Mouse (Mus musculus) liver, embryonic 12.5 days (tissue): Measurements from ENCODE around the gene Ctsl. TPM values are rescaled to one million over a fixed set of nuclear protein-coding genes. Genes with fewer than 3 reads are reported as not detected.

Source experiments
- ATAC-seq: fragments of 200-750 bp; cut with Nextera tagmentation; 2 replicates; pipeline ENCODE4 v1.8.0; 2017; ENCODE audit warnings: moderate number of reproducible peaks, mild to moderate bottlenecking, moderate library complexity
- H3K27ac ChIP-seq: fragments of 300-500 bp; sonication (generic); 2 replicates; pipeline ENCODE4 v1.5.1; 2016; ENCODE audit warnings: mild to moderate bottlenecking
- H3K27me3 ChIP-seq: fragments of 300-500 bp; sonication (generic); replicated peaks from 2 replicates; pipeline ENCODE4 v1.6.1; 2016; ENCODE audit warnings: mild to moderate bottlenecking, moderate library complexity
- H3K36me3 ChIP-seq: fragments of 300-500 bp; sonication (generic); 2 replicates; pipeline ENCODE4 v1.6.1; 2016; ENCODE audit warnings: mild to moderate bottlenecking, moderate library complexity
- H3K4me1 ChIP-seq: fragments of 300-500 bp; sonication (generic); 2 replicates; pipeline ENCODE4 v1.6.1; 2016
- H3K4me2 ChIP-seq: fragments of 300-500 bp; sonication (generic); 2 replicates; pipeline ENCODE4 v1.6.1; 2016; ENCODE audit warnings: mild to moderate bottlenecking, moderate library complexity
- H3K4me3 ChIP-seq: fragments of 300-500 bp; sonication (generic); 2 replicates; pipeline ENCODE4 v1.5.1; 2016; ENCODE audit warnings: mild to moderate bottlenecking, moderate library complexity
- H3K9ac ChIP-seq: fragments of 300-500 bp; sonication (generic); 2 replicates; pipeline ENCODE4 v1.6.1; 2016; ENCODE audit warnings: mild to moderate bottlenecking, moderate library complexity
- H3K9me3 ChIP-seq: fragments of 300-500 bp; sonication (generic); replicated peaks from 2 replicates; pipeline ENCODE4 v1.6.1; 2016; ENCODE audit warnings: mild to moderate bottlenecking, moderate library complexity
- WGBS: fragments of 180-500 bp; shearing (Covaris S2); methylation state at CpG from one replicate; pipeline ENCODE4 v1.1.7; 2016; ENCODE audit not compliant: insufficient replicate concordance; 5-methylcytosine and 5-hydroxymethylcytosine counted together
- polyA plus RNA-seq: library from polyadenylated mRNA; unstranded; fragments of >200 nt; fragmentation: Nextera tagmentation; extraction: Ambion mirVana; gene quantifications from 2 replicates; pipeline ENCODE4 v1.2.1, GENCODE M21; 2016

Ctsl gene
- 108 and 117 TPM in 2 replicates for polyA plus RNA-seq

DNA sequence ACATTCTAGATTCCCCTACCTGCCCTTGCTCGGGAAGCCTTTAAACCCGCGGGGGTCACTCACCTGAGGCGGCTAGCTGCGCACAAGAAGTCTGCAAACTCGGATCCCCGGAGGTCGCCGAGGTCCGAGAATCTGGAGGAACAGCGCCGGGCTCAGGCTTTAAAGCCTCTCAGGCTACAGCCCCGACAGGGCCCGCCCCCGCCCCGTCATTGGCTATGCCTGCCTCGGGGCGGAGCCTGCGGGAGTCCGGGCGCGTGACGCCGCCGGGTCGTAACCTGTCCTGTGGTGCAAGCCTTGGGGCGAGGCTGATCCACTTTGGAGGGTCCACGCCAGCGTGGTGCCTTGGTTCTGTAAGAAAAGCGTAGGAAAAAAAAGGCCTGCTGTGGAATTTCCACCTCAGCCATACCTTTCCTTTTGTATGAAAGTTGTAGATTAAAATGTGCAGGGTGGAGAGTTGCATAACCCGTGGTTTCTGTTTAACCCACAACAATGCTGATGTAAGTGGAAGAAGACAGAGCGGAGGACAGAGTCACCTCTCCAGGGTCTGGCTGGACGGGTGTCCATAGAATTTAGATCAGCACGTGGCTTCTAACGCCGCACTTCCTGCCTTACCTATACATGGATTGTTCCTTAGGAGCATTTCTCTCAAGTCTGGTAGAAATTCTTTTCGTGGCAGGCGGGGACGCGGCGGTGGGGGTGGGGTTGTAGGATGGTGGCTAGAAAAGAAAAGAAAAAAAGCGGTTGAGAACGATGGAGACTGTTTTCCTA, at the start of gene Ctsl:
Ctsl (minus strand) TSS at position 718 of the 768 bp plus-strand sequence.
- under 1% methylated on average over 43 of the region's 43 CpGs for WGBS
- Histone ChIP-seq H3K4me3 (peak within 1 kb of the TSS; percentile 68), H3K36me3 (peaks cover 25% of the 10 kb centered on the region), H3K4me2 (peak within 1 kb of the TSS; percentile 94), H3K27ac (peak within 1 kb of the TSS; percentile 34), H3K9me3 (no peaks in the 10 kb centered on the region), H3K4me1 (peaks cover 34% of the 10 kb centered on the region), H3K9ac (peak within 1 kb of the TSS; percentile 72), H3K27me3 (no peaks in the 10 kb centered on the region; the same call in 1 of the 2 replicates)
- peak; percentile 100 for ATAC-seq

GRCm38 (mm10) chr13:64416955-64417601, 46.4 kb upstream of the Ctsl start:
- Histone ChIP-seq H3K27me3 (no peaks in the 10 kb centered on the region), H3K36me3 (no peaks in the 10 kb centered on the region), H3K9me3 (no peaks in the 10 kb centered on the region), H3K4me1 (peaks cover 29% of the 10 kb centered on the region), H3K9ac (no peak overlapping the region), H3K4me3 (no peak overlapping the region), H3K4me2 (no peak overlapping the region), H3K27ac (no peak overlapping the region)
- WGBS: 68% methylated on average over 5 of the region's 5 CpGs
- ATAC-seq: no peak

- Histone ChIP-seq H3K9ac (no peak overlapping the region), H3K4me3 (no peak overlapping the region), H3K27ac (no peak overlapping the region), H3K27me3 (no peaks in the 10 kb centered on the region), H3K4me2 (no peak overlapping the region), H3K36me3 (no peaks in the 10 kb centered on the region), H3K9me3 (no peaks in the 10 kb centered on the region), H3K4me1 (peaks cover 37% of the 10 kb centered on the region)
- WGBS: 73% methylated on average over 2 of the region's 2 CpGs
- no peak for ATAC-seq
Observed at GRCm38 (mm10) chr13:64415659-64416058, 45.0 kb upstream of the Ctsl start.

DNA sequence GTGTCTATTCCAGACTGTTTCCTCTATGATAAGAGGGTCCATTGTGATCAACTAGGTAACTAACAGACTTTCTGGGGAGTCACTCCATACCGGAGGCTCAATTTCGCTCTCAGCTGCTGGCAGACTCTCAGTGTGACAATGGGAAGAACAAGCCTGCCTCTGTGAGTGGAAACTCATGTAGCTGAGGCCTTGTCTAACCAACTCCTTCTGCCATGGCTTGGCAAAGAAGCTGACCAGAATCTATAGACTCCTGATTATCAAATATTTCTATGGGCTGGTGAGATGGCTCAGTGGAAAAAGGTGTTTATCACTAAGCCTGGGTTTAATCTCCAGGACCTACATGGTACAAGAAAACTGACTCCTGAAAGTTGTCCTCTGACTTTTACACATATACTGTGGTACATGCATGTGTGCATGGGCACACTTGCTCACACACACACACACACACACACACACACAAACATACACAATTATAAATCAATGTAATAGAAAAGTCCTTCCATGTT, 42.1 kb upstream of the Ctsl start:
- H3K4me1 ChIP-seq: peaks cover 61% of the 10 kb centered on the region
- peak overlapping the region; percentile 94 for H3K27ac ChIP-seq
- H3K27me3 ChIP-seq: no peaks in the 10 kb centered on the region
- no peaks in the 10 kb centered on the region for H3K9me3 ChIP-seq
- no peaks in the 10 kb centered on the region for H3K36me3 ChIP-seq
- H3K9ac ChIP-seq: no peak overlapping the region
- no peak overlapping the region for H3K4me3 ChIP-seq
- 25% methylated on average over 2 of the region's 2 CpGs for WGBS
- ATAC-seq: peak; percentile 50
- H3K4me2 ChIP-seq: peak overlapping the region; percentile 10; the same call in 1 of the 2 replicates

- ATAC-seq: peak; percentile 85
- peak overlapping the region; percentile 29 for H3K4me3 ChIP-seq
Observed at GRCm38 (mm10) chr13:64411282-64411681, 40.6 kb upstream of the Ctsl start.

DNA sequence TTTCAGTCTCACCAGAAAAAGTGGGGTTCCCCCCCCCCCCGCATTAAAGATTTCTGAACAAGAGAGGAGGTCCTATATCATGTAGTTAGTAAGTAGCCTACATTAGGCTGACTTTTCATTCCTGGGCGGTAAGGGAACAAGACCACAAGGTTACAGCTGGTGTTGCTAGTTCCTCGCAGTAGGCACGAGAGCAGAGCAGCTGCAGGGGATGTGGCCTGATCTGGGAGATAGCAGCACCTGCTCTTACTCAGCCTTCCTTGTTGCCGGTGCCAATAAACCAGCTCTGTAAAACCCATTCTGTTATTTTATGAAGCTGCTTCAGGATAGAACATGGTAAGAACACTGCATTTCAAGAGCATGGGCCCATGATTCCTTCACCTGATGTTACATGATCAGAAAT, 39.9 kb upstream of the Ctsl start:
- Histone ChIP-seq H3K27me3 (no peaks in the 10 kb centered on the region), H3K4me2 (peak overlapping the region; percentile 62), H3K9ac (peak overlapping the region; percentile 41; the same call in 1 of the 2 replicates), H3K9me3 (no peaks in the 10 kb centered on the region), H3K4me1 (peaks cover 60% of the 10 kb centered on the region), H3K36me3 (no peaks in the 10 kb centered on the region), H3K27ac (peak overlapping the region; percentile 94), H3K4me3 (no peak overlapping the region)
- peak; percentile 81 for ATAC-seq
- WGBS: 14% methylated on average over 5 of the region's 5 CpGs

More at GRCm38 (mm10) chr13:64411282-64411681, 40.6 kb upstream of the Ctsl start:
- H3K36me3 ChIP-seq: no peaks in the 10 kb centered on the region
- 23% methylated on average over 2 of the region's 2 CpGs for WGBS
- H3K4me2 ChIP-seq: peak overlapping the region; percentile 62
- H3K9me3 ChIP-seq: no peaks in the 10 kb centered on the region
- peak overlapping the region; percentile 94 for H3K27ac ChIP-seq
- peak overlapping the region; percentile 41 for H3K9ac ChIP-seq
- H3K4me1 ChIP-seq: peaks cover 60% of the 10 kb centered on the region
- no peaks in the 10 kb centered on the region for H3K27me3 ChIP-seq

DNA sequence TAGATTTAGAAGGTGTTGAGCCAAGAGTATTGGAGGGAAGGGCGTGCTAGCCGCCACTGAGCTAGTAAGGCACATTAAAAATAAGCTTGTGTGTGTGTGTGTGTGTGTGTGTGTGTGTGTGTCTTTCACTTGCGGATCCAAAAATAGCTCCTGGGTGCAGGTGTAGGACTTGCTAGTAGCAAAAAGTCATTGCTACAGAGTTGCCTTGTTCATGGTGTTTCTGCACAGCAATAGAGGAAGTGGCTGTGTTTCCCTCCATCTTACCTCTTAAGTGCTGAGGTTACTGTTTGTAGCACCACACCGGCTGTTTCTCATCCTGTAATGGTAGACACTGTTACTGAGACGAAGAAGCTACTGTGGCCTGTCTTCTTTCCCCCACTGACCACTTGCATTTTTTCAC, 37.3 kb upstream of the Ctsl start:
- Histone ChIP-seq H3K27me3 (no peaks in the 10 kb centered on the region), H3K27ac (no peak overlapping the region), H3K4me1 (peaks cover 71% of the 10 kb centered on the region), H3K4me2 (no peak overlapping the region), H3K9ac (no peak overlapping the region), H3K36me3 (no peaks in the 10 kb centered on the region), H3K9me3 (no peaks in the 10 kb centered on the region), H3K4me3 (no peak overlapping the region)
- no peak for ATAC-seq
- WGBS: 69% methylated on average over 5 of the region's 5 CpGs

DNA sequence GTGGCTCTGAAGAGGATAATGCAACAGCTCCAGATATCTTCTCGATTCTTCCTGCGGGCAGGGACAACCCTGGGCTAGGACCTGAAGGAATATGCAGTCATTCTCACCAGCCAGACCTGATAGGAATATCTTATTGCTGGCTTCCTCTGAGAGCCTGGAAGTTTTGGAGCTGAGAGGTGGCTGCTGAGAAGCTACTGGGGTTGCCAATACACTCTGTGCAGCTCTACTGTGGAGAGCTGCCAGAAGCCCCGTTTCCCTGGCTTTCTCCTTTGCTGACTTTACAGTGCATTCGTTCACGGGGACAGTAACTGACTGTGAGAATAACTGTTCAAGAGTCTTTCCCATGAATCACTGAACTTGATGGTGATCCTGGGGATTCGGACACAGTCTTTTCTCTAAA, 34.9 kb upstream of the Ctsl start:
- no peak overlapping the region for H3K9ac ChIP-seq
- H3K27me3 ChIP-seq: no peaks in the 10 kb centered on the region
- WGBS: 70% methylated on average over 6 of the region's 6 CpGs
- H3K36me3 ChIP-seq: no peaks in the 10 kb centered on the region
- H3K4me2 ChIP-seq: no peak overlapping the region
- no peaks in the 10 kb centered on the region for H3K9me3 ChIP-seq
- no peak for ATAC-seq
- H3K27ac ChIP-seq: no peak overlapping the region
- H3K4me1 ChIP-seq: peaks cover 71% of the 10 kb centered on the region
- no peak overlapping the region for H3K4me3 ChIP-seq

GRCm38 (mm10) chr13:64403519-64403918, 32.8 kb upstream of the Ctsl start:
- WGBS: 35% methylated on average over 3 of the region's 3 CpGs
- no peak overlapping the region for H3K9ac ChIP-seq
- no peaks in the 10 kb centered on the region for H3K9me3 ChIP-seq
- no peak overlapping the region for H3K4me3 ChIP-seq
- no peak overlapping the region for H3K27ac ChIP-seq
- no peak overlapping the region for H3K4me2 ChIP-seq
- peaks cover 53% of the 10 kb centered on the region for H3K4me1 ChIP-seq
- no peaks in the 10 kb centered on the region for H3K36me3 ChIP-seq
- ATAC-seq: no peak
- H3K27me3 ChIP-seq: no peaks in the 10 kb centered on the region

GRCm38 (mm10) chr13:64402951-64403460, 32.3 kb upstream of the Ctsl start:
- no peak overlapping the region for H3K4me3 ChIP-seq
- 70% methylated on average over 8 of the region's 8 CpGs for WGBS

DNA sequence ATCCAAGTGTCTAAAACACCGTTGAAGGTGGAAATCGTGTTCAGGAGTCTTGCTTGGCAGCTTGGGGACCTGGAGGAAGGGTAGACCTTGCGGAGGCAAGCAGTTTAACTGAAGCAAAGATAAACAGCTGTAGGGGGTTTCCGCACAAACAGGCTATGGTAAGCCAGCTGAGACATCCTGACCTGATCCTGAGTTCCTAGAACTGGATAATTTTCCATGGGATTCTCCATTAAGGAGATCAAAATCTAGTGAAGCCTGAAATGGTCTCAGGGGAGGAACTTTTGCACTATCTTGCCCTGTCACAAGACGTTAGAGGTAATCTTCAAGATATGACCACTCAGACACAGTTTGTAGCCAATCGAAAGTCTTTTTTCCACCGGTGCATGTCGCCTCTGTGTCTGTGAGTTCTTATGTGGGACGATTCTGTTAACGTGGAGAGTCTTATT, 31.8 kb upstream of the Ctsl start:
- Histone ChIP-seq H3K36me3 (no peaks in the 10 kb centered on the region), H3K4me3 (no peak overlapping the region), H3K27ac (peak overlapping the region; percentile 61), H3K27me3 (no peaks in the 10 kb centered on the region), H3K9me3 (no peaks in the 10 kb centered on the region), H3K9ac (peak overlapping the region; percentile 19; the same call in 1 of the 2 replicates), H3K4me2 (peak overlapping the region; percentile 53), H3K4me1 (peaks cover 47% of the 10 kb centered on the region)
- peak; percentile 72 for ATAC-seq
- WGBS: 27% methylated on average over 10 of the region's 10 CpGs

More at GRCm38 (mm10) chr13:64402951-64403460, 32.3 kb upstream of the Ctsl start:
- H3K27ac ChIP-seq: peak overlapping the region; percentile 61
- peak overlapping the region; percentile 53 for H3K4me2 ChIP-seq
- 0 out of 2 replicates have a peak overlapping the region, but pooled peaks have one; percentile 19 for H3K9ac ChIP-seq
- H3K36me3 ChIP-seq: no peaks in the 10 kb centered on the region
- no peaks in the 10 kb centered on the region for H3K27me3 ChIP-seq
- H3K4me1 ChIP-seq: peaks cover 52% of the 10 kb centered on the region
- no peak for ATAC-seq
- H3K9me3 ChIP-seq: no peaks in the 10 kb centered on the region
